Mouse (Mus musculus) inflammation-experienced regulatory T-cells, adult 6 months (primary cell): ENCODE measurements at regions not wholly inside any gene's neighbourhood (a gene's known extent, or its start where the extent isn't known, plus 50 kb on each side); places are given as distances from the start of the nearest gene placed in this dataset.
A peak's percentile ranks its signal among the peaks of the same experiment; 100 is the strongest.
"Not testable (repeated sequence)": the region's sequence is repeated elsewhere in the genome, so short reads cannot be mapped to it uniquely, and the experiment has no call there.

Experiments used
- ATAC-seq: one replicate; pipeline ENCODE4 v1.8.0; 2017

DNA sequence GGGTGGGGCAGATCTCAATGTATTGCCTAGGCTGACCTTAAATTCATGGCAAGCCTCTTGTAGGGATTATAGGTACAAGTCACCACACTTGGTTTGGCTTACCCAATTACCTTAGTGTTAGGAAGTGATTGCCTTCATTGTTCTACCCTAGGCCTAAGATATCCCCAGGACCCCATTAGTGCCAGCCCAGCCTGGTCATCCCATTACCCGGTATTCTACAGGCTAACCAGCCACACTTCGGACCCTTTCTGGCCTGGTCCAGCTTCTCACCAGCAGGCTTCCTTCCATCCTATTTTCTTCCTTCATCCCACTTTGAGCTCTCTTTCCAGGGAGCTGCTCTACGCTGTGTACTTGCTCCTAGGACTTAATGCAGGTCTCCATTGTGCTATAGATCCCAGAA is 59.5 kb downstream of the Tex35 start:
- no peak for ATAC-seq

DNA sequence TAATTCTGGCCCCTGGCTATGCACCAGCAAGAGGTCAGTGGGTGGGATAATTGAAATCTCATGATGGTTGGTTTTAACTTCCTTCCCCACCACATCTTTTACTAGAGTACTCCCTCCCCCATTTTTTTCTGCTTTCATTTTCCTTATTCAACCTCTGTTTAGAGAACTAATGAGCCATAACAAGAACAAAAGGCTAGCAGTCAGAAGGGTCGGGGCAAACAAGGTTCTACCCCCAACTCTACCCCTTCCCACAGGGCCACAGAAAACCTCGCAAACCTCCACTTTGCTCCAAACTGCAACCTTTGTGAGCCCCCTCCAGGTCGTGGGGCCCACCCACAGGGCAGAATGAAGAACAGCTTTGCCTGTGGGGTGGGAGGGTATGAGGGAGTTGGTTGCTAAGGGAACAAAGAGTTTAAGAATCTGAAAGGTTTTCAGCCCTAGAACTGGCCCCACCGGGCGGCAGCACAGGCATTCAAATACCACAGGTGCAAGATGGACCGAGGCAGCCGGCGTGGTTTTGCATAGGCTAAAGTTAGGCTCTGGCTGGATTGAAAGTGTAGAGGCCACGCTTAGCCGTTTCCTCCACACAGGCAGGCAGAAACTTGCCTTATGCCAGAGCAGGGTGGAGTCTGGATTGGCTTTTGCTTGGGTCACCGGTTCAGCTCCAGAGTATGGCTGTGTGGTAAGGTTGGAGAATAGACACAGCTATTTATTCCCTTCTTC is 60.1 kb downstream of the Tex35 start:
- ATAC-seq, result peak; percentile 46

GRCm38 (mm10) chr1:157047751-157048200 is 60.7 kb downstream of the Tex35 start:
- ATAC-seq, result peak; percentile 30

GRCm38 (mm10) chr1:157046760-157047182 is 61.7 kb downstream of the Tex35 start:
- ATAC-seq, result no peak

- ATAC-seq, result no peak
These were observed 68.7 kb downstream of the Tex35 start for GRCm38 (mm10) chr1:157039836-157040196.

- peak; percentile 74 for ATAC-seq
These were observed 69.3 kb downstream of the Tex35 start for GRCm38 (mm10) chr1:157039016-157039835.

DNA sequence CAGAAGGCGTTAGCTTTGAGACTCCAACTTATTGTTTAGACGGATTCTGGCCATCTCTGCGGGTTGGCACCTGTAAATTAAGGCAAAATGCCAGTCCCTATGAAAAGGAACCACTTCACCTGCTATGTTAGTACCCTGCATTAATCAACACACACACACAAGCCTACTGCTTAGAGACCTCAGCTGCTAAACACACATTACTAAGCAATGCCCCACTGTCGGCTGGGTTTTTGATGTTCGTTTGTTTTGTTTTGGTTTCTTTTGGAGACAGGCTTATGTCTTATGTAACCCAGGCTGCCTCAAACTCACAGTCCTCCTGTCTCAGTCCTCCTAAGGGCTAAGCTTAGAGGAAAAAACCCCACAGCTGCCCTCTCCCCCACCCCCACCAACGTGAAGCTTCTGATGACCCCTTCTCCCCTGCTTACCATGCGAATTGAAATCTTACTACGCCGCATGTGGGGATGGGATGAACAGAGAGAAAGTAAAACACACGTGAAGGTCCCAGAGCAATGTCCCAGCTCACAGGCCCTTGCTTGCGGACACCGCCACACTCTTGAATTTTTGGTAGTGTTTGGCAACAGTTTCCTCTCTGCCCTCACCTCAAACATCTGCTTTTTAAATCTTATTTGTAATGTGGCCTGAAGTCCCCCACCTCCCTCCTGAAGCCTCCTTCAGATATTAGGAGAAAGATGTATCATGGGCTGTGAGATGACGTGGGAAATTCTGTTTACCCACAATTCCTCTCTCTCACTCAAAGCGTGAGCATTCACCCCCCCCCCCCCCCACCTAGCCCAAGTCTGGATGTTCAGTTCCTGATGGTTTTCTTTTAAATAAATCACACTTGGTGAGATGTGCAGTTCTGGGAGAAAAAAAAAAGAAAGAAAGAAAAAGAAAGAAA is 70.1 kb downstream of the Tex35 start:
- peak; percentile 52 for ATAC-seq

DNA sequence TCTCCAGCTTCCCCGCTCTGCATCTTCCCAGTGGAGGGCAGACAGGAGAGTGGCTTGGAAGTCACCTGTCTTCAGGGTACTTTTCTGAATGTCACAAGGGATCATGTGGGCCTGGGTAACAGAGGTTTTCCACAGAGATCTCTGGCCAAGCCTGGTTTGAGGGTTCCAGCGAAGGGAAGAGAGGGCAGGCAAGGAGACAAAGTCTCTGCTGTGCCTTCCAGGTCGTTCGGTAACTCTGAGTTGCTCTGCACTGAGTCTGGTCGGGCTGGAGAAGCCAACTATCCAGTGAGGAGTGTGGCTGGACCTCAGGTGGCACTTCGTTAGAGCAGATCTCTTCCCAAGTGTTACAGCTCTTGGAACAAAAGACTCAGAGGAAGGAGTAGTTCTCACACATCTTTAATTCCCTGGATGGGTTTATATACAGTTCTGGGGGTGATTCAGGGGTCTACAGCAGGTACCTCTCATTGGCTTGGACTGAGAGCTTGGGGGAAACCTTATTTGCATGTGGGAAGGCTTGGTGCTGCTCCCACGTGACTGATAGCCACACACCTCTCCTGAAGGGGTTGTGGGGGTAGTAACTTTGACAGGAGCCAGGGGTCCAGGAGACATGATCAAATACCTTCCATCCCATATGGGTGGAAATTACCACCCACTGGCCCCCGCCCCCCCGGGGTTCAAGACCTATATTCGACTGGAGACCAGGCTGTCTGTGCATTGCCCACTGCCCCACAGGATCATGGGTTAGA is 71.1 kb downstream of the Tex35 start:
- ATAC-seq, result no peak

GRCm38 (mm10) chr1:157036779-157037178 is 71.7 kb downstream of the Tex35 start:
- no peak for ATAC-seq

- ATAC-seq, result not testable (repeated sequence)
These were observed 73.3 kb downstream of the Tex35 start for GRCm38 (mm10) chr1:157035221-157035620.

DNA sequence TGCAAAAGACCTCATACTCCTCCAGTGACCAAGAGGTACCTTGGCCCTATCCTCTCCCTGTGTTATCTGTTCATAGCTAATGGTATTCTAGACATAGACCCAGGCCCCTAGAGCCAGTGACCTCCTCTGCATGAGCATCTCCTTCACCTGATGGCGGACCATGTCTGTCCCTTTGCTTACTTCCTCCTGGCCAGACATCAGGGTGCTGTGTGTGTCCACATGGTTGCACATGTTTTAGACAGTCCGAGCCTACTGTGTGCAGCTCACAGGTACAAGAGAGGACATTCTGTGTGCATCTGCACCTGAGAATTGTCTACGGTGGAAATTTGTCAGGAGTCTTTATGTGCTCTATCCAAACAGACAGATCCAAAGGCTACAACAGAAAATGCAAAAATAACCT is 79.8 kb downstream of the Tex35 start:
- no peak for ATAC-seq

DNA sequence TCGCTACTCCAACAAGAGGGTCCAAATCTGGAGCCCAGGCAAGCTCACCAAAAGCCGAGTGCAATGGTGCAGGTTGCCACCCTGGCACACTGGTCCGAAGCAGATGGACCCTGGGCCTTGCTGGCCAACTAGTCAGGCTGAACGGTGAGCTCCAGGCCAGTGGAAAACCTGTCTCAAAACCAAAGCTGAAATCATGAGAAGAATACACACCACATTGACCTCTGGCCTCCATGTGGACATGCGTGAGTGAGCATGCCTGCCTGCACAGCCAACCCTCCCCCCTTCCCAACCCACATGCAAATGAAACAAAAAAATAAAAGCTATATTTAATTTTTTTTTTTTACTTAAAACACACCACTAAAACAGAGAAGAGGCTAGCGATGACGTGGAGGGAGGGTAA is 80.8 kb downstream of the Tex35 start:
- no peak for ATAC-seq

DNA sequence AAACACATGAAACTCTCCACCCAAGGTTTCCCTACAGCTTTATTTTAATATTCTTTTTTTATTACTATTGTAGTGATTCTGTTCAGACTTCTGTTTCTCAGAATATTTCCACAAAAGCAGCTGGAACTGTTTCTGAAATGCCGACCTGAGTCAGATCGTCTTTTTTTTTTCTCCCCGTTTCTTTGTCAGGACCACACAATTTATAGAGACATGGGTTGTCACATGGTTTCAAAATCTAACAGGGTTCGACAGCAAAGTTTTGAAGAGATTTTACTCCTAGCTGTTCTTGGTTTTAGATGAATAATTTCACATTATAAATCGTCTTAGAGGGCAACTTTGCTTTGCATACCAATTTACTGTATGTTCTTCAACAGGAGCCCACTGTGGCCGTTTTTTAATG is 84.0 kb upstream of the Ralgps2 start:
- no peak for ATAC-seq

GRCm38 (mm10) chr1:157022456-157023435 is 83.3 kb upstream of the Ralgps2 start:
- no peak for ATAC-seq

DNA sequence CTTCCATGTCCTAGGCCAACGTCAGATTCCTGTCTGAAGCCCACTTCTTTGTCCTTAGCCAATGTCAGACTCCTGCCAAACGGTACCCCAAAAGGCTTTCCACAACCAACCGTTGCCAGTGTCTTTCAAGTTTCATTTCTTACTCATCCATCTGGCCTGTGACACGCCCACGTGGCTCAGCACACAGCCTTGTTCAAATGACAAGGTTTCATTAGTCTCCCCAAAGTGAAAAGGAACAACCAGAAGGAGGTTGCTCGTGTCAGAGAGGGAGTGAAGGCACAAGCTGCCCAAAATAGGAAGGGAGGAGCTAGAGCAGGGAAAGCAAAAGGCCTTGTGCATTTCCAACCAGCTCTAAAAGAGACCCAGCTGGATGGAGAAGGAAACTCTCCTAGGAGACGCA is 80.5 kb upstream of the Ralgps2 start:
- no peak for ATAC-seq

DNA sequence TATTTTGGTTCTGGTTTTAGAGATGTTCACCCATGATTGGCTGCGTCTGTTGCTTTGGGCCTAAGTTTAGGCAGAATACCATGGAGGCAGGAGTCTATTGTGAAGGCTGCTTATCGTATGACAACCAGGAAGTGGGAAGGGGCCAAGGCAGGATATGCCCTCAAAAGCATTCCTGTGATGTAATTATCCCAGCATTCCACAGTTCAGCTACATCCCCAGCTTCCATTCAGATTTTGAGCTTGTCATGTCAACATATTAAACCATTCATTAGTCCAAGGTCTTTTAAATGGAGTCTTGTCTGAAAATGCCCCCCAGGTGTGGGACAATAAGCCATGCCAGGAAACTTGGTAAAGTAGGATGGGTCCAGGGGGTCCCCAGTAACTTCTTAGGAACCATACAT is 79.3 kb upstream of the Ralgps2 start:
- ATAC-seq, result no peak

- ATAC-seq, result peak; percentile 65
These were observed 78.0 kb upstream of the Ralgps2 start for GRCm38 (mm10) chr1:157017198-157017994.

GRCm38 (mm10) chr1:157016625-157017024 is 77.2 kb upstream of the Ralgps2 start:
- no peak for ATAC-seq

DNA sequence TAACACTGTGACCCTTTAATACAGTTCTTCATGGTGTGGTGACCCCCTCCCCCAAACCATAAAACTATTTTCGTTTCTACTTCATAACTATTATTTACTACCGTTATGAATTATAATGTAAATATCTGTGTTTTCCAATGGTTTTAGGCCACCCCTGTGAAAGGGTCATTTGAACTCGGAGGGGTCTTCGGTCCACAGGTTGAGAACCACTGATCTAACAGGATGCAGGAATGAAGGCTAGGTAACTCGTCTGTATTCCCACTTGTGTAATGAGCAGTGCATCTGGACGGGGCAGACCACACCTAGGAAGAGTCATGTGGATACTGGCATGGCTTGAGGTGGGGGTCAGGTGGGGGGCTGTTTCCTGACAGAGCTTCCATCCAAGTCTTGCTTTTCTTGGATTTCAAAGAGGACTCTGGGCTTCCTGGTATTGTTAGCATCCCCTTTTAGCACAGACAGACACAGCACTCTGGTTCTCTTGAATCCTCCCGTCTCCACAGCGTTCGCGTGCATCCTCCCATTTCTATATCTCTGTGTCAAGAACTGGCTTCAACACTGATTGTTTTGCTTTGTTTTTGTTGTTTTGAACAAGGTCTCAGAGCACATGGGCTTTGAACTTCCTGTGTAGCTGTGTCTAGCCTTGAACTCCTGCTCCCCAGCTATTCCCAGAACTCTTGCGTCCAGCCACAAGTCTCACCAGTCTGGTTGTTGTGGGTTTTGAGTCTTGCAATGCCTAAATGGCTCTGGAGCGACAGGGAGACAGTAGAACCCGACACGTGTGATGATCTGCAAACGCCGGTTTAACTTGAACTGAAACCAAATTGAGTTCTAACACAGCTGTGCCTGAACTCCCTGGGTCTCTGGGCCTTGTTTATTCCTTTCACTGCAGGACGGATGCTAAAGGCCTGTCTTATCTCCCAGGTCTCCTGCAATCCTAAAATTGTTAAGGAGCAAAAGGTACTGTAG is 75.4 kb upstream of the Ralgps2 start:
- no peak for ATAC-seq
